Mouse (Mus musculus): ENCODE results near the gene Mcm8.

GRCm38 (mm10) chr2:132802976-132803375 is 13.0 kb upstream of the Mcm8 start:
- TF ChIP-seq CTCF (IDR thresholded peaks at IDR 0.05), result no peak
- TF ChIP-seq EP300 (IDR thresholded peaks at IDR 0.05), result no peak
